In the genomic region with DNA sequence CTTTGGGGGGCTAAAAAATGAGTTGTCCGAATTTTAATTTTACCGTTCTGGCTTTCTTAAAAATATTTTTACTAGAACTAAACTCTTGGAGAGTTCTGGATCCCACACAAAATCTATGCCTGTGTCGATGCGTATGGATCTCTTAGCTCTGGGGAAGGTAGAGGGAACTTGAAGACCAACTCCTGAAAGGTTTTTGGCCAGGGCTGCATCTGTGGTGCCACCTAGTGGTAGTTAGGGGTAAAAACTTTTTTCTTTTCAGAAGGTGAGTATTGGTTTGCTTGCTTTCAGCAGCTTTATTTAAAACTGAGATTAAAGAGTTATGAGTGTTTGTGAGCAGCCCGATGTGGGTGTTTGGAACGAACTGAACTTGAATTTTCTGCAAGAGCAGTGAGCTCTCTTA, we compare ENCODE assay signal across 8 mouse cellular contexts. TPM values are rescaled to one million over a fixed set of nuclear protein-coding genes. Genes with fewer than 3 reads are reported as not detected.
A peak's percentile ranks its signal among the peaks of the same experiment; 100 is the strongest.
DNase-seq lines count a peak whose midpoint lies in the region.

No protein-coding gene starts in this region.

- DNase-seq in adrenal gland, adult (ENCODE audit: inconsistent age in 2 of 2, low spot score in 1 of 2) = peak; percentile 33 to 82
- DNase-seq in adrenal gland, postnatal 4 days (ENCODE audit: low spot score in 2 of 2) = no peak
- peak; percentile 23 to 44 for DNase-seq in layer of hippocampus, postnatal 10 days (ENCODE audit: low spot score in 2 of 2)
- DNase-seq in layer of hippocampus, postnatal 25 days (ENCODE audit: extremely low spot score in 1 of 2, low spot score in 1 of 2) = no peak
- DNase-seq in NIH3T3 (ENCODE audit: low read depth) = peak; percentile 83
- peak; percentile 51 for DNase-seq in embryo, embryonic 11.5 days (ENCODE audit: low read depth, low spot score)
- peak; percentile 28 for DNase-seq in lung, postnatal 4 days
- no peak for DNase-seq in urinary bladder, postnatal 10 days (ENCODE audit: low spot score)

RNA-seq across cellular contexts. Expression of a gene that starts 21.8 kb away (rescaled TPM):
- total RNA-seq in adrenal gland, postnatal 4 days (2021) = 100 to 1,000 TPM; 110 to 116 TPM
- 10 to 100 TPM; 40.5 to 43.0 TPM for total RNA-seq in layer of hippocampus, postnatal 10 days (2021)
- 10 to 100 TPM; 38.4 to 39.2 TPM for total RNA-seq in layer of hippocampus, postnatal 25 days (2021)

Comparison
In these comparisons a context has a peak if more than half of its experiments do, and no peak if none do; other contexts are left out.
1. DNase-seq: peak in adrenal gland, adult (2 of 2), layer of hippocampus, postnatal 10 days (2 of 2), NIH3T3 (single experiment), embryo, embryonic 11.5 days (single experiment) and lung, postnatal 4 days (2 of 2); none in adrenal gland, postnatal 4 days (0 of 2), layer of hippocampus, postnatal 25 days (0 of 2) and urinary bladder, postnatal 10 days (single experiment).